Mouse (Mus musculus) layer of hippocampus, postnatal 10 days (tissue): ENCODE data around the gene Amotl2. TPM values are rescaled to one million over a fixed set of nuclear protein-coding genes. Genes with fewer than 3 reads are reported as not detected.
A peak's percentile ranks its signal among the peaks of the same experiment; 100 is the strongest.
"Not testable (repeated sequence)": the region's sequence is repeated elsewhere in the genome, so short reads cannot be mapped to it uniquely, and the experiment has no call there.

Experiments
- DNase-seq, 2 experiments: peaks; one replicate each; pipeline ENCODE4 v3.0.0; 2021; ENCODE audit warnings: low spot score in 2 of 2
- total RNA-seq, 2 experiments: library from RNA; stranded (reverse); gene quantifications; 2 replicates each; pipeline ENCODE4 v1.2.3; 2021

Amotl2 gene
- total RNA-seq, 2 experiments from 2014 or later = 18.3 to 20.7 TPM

DNA sequence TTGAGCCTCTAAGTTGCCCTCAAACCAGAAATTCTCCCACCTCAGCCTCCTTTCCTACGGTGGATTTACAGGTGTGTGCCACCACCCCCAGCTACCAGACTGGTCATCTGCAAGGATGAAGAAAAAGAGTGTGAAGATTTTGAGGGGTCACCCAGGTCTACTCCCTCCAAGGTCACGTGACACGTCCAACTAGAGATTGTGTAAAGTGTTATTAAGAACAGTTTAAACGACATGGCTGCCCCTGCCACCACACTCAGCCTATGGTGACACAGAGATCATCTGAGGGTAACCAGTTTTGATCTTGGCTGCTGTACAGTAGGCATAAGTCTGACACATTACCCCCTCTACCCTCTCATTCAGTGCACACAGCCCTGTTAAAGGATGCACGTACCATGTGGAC, 17.0 kb downstream of the Amotl2 start:
- DNase-seq = no peak

DNA sequence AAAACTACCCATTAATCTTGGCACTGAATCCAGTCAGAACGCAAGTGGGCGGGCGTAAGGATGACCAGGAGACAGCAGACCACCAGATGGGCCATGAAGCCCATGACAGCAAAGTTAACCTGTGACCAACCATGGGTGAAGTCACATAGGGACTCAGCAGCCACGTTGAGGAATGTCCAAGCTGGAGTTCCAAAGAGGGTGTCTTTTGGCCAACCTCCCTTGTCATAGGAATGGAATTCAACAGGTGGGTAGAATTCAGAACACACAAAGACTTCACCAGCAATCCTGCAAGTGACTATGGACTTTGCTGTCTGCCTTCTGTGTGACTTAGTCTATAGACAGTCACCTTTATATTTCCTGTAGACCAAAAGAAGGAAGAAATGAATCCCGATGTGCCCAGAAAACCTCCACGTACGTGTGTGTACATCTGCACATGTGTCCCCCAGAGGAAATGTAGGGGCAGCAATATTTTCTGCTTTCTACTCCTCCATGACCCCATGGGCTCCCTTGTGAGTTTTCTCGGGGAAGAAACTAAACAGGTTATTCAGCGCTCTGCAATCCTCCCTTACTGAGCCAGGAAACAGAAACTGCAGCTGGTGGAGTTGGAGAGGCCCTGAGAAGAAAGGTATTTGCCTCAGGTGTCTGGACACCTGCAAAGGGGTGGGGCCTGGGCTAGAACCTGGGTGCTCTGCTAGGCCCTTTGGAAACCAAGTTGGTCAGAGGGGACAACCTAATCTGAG, 17.7 kb downstream of the Amotl2 start:
- no peak for DNase-seq

DNA sequence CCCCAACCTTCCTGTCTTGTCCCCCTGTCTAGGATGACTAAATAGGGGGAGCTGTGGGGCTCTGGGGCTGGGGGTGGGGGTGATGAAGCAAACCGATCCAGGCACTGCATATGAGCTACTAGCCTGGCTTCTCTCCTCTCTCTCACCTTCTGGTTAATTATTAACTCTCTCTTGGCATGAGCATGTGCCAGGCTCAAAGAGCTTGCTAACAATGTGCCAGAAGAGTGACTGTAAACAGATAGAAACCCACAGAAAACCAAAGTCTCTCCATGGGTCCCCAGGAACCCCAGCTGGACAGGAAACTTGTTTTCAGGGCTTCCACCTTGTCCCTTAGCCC, 18.2 kb downstream of the Amotl2 start:
- no peak for DNase-seq

DNA sequence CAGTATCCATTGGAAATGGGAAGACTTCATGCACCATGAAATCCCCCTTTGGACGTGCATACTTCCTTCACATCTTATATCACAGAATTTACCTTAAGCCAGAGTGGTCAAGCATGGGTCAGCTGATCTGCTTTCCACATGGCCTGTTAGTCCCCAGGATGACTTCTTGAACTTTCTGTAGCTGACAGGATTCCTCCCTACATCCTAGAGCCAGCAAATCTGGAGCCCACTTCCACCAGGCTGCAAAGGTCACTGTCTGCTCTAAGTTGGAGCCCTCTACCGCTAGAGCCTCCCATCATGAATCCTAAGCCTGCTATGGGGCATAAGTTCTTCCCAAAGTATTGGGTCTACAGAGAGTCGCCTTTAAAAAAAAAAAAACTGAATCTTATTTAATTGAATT, 18.8 kb downstream of the Amotl2 start:
- no peak for DNase-seq

DNA sequence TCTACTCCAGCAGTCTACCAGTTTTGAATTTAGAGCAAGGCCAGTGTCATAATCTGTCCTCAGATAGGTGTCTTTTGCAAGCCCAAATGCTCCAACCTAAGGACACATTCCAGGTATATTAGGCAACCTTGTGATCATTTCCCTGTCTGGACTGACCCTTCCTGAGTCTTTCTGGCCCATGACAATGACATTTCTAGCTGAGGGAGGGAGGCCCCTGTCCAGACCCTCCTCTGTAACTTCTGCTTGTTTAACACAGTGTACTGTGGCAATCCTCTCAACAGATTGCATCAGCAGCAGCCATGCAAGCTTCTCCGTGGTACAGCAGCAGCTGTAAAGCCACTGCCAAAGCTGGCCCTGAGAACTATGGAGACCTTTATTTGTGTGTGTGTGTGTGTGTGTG, 19.5 kb downstream of the Amotl2 start:
- DNase-seq = peak in 1 of 2 experiments; percentile 3

DNA sequence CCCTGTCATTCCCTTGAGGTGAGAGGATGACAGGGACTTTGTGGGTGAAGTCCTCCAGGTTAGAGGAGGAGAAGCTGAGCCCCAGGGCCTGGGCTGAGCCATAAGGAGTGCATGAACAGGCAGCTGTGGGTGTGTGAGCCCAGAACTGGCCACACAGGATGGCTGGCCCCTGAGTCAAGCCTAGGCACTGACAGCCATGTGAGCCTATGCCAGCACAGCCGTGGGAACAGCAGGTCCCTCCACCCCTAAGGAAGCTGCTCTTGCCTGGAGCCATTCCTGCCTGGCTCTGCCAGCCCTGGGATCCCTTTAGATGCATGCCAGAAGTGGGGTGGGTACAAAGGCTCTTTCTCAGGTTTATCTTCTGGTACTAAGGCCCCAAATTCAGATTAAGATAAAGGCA, 20.9 kb downstream of the Amotl2 start:
- DNase-seq = peak in 1 of 2 experiments; percentile 12

DNA sequence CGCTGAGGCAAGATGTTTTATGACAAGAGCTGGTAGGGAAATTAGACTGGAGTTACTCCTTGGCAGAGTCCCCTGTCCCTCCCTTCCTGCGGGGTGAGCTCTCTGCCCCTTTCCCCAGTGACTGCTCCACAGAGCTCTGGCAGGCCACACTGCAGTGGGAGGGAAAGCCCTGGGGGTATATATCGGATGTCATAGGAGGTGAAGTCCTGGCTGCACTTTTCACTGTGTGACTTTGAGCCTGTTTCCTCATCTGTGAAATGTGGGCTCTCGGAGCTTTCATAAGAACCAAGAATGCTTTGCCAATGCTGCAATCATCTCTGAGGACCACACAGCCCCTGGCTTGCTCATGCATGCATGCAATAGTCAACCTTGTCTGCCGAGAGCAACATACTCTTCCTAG, 30.3 kb downstream of the Amotl2 start:
- DNase-seq = no peak

DNA sequence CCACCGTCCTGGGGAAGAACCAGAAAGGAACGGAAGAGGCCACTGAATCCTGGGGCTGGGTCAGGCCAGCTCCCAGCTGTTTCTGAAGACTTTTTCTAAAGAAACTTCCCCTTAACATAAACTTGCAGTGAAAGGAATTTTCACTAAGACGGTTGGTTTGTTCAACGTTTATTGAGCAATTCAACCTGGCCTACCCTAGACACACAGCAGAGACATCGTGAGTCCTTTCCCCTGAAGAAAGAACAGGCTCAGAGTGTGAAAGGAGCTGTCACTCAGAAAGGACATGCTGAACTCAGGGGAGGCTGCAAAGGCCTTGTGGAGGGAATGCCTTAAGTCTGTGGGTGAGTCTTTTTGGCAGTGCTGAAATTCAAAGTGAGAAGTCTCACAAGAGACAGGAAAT, 31.4 kb downstream of the Amotl2 start:
- no peak for DNase-seq

DNA sequence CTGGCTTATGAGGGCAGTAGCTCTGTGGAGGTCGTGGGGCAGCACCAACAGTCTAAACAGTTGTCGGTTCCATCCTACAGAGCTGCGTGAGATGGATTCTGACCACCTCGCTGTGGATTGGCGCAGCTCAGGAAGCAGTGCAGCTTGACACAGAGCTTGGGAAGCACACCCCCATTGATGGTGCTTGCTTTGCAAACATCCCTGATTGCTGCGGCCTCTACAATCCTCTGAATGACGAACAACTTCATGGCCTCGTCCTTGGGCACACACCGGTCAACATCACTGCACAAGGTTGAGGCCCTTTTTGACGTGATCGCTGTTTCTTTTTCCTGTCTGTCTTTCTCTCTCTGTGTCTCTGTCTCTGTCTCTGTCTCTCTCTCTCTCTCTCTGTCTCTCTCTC, 32.7 kb downstream of the Amotl2 start:
- DNase-seq = no peak

DNA sequence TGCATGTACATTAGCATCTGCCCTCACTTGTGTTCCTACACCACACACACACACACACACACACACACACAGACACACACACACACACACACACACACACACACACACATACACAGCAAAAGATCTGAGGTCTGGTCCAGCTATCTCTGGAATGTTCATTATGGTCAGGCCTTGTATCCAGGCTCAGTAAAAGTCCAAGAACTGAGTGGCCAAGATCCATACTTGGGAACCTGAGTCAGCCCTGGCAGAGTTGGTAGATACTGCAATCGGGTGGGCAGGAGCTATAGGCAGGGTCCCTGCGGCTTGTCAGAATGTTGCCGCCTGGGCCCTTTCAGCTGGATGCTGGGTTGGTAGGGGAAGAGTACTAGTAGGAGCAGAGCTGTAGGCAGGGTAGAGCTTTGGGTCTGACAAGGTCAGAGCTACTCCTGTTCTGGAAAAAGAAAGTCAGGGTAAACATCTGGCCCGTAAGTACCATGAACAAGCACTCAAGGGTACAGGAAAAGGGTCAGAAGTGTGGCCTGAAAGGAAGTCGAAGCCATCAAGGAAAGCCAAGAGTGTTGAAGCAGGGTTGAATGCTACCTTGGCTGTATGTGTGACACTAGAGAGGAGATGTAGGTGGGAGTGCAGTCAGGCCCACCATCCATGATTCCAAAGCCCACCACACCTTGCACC, 35.3 kb downstream of the Amotl2 start:
- DNase-seq = no peak

DNA sequence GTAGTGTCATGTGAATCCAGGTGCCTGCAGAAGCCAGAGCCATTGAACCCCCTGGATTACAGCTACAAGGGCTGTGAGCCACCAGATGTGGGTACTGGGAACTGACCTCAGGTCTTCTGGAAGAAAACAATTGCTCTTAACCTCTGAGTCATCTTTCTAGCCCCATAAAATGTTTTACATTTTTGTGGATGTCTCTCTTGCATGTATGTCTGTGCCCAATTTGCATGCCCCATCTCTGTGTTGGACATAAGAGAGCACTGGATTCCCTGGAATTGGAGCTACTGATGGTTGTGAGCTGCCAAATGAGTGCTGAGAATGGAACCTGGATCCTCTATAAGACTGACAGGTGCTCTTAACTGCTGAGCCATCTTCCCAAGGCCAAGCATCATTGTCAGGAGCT, 36.8 kb downstream of the Amotl2 start:
- DNase-seq = no peak

DNA sequence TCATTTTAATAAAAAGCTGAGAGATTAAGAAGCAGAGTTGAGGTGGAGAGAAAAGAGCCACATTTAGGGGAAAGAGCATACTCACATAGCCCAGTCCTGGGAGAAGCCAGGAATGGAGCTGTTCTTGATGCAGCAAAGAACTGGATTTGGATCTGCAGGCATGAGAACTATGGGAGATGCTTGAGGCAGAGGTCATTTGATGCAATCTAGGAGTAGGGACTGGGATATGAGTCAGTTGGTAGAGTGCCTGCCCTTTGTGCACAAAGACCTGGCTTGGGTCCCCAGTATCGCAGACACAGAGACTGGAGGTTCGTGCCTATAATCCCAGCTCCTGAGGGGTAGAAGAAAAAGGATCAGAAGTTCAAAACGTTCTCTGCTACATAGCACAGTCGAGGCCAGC, 38.7 kb downstream of the Amotl2 start:
- DNase-seq = no peak

DNA sequence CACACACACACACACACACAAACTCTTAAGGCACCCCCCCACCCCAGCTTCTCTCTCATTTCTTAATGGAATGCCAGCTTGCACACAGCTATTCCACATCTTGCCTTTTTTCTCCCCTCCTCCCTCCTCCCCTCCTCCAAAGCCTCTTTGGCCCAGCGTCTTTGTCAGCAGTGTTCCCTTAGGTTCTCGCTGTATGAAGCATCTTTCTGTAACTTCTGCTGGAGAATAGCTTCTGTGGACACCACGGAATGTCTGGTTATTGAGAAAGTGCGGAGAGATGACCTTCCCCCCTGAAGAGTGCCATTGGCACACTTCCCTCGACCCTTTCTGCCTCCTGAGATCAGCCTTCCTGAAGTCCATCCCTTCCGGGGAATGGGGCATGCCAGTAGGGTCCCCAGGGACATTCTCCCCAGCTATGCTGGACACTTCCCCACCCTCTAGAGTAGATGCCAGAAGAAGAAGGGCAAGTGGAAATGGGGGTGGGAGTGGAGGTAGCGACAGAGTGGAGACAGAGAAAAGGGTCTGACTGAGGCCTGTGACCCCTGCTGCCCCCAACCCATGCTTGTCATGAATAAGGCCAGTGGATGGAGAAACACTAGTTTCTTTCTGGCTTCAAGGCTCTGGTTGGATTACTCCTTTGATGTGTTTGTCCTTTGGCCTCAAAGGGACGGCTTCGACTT, 39.3 kb downstream of the Amotl2 start:
- DNase-seq = no peak

DNA sequence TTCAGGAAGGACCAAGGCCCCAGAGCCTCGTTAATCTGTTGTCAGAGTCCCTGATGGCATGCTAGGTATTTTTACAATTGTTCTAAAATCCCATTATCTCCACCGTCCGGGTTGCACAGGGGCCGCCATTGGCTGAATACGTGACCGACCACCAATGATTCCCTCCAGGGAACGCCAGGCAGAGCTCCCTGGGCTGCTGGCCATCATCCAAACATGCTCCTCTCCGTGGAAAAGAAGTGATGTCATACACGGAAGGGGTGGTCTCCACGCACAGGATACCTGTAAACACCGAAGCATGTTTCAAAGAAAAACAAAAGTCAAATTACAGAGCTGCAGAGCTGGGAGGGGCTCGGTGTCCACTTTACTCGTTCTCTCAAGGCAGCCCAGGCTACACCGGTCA, 39.9 kb downstream of the Amotl2 start:
- no peak for DNase-seq

DNA sequence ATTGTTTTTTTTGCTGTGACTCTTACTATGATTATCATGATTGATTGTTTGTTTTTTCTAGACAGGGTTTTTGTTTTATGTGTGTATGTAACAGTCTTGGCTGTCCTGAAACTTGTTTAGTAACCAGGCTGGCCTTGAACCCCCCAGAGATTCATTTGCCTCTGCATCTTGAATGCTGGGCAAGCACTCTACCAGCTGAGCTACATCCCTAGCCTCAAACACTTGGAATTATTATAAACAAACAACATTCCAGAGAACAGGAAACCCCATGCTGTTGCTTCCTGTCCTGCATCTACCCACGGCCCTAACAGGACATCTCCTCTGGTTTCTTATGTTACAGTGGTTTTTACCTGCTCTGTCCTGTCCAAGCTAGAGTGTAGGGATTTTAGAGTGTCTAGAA, 42.4 kb downstream of the Amotl2 start:
- no peak for DNase-seq

DNA sequence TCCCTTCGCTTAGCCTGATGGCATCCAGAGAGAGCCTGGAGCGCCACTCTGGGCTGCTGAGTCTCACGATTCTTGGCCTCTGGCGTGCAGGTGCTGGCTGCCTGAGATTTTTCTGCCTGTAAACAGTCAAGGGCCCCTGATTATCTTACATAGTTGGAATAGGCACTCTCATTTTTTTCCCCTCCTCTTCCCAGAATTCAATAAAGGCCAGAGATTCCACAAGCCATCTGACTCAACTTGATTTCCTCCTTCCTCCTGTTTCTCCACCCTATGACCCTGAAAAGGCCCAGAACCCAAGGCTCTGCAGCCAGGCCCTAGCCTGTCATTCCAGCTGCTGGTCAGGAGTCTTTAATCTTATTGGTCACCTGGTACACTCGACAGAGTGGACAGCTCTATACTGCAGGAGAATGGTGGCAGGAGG, 43.1 kb downstream of the Amotl2 start:
- DNase-seq = no peak

DNA sequence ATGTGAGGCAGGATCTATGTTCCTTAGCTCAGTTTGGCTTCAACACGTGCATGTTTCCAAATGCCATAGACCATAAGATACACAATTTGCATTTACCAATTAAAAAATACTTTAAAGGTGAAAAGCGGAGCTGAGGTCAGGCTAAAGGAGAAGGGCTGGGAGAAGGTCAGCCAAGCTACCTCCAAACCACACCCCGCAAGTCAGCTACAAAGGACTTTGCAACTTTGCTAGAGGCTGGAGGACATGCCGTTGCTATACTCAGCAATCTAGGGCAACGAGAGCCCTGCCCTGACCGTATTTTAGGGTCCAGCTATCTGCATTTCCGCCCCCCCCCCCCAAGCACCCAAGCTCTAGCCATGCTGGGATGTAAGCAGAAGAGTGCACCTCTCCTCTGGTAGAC, 45.1 kb downstream of the Amotl2 start:
- DNase-seq = no peak

DNA sequence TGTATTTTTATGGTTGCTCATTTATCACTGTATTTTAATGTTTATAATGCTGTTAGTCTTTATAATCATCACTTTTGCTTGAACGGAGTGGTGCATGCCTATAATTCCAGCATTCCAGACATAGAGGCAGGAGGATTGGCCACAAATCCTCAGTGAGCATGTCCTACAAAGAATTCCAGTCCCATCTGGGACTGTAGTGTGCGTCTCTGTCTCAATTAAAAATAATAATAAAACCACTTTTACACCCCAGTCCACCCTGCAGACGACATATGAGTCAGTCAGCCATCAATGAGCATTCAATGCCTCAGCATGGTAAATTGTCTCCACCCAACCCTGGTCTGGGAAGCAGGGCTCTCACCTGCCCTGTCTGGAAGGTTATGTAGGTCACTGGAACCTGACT, 46.4 kb downstream of the Amotl2 start:
- DNase-seq = no peak

DNA sequence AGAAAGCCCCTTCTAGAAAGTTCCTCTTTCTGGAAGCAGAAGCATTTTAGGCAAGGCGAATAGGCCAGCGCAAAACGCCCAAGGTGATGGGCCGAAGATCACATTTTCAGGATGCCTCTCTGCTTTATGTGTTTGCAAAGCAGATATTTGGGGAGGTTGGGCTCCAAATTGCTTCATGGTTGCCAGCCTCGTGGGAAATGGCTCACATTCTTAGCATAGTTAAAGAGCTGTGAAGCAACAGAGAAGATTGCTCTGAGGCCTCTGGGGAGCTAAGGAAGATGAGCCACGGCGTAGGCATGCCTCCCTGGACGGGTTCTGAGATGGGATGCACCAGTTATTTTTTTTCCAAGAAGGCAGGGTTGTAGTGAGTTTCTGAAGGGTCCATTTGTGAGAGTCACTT, 47.0 kb downstream of the Amotl2 start:
- no peak for DNase-seq

DNA sequence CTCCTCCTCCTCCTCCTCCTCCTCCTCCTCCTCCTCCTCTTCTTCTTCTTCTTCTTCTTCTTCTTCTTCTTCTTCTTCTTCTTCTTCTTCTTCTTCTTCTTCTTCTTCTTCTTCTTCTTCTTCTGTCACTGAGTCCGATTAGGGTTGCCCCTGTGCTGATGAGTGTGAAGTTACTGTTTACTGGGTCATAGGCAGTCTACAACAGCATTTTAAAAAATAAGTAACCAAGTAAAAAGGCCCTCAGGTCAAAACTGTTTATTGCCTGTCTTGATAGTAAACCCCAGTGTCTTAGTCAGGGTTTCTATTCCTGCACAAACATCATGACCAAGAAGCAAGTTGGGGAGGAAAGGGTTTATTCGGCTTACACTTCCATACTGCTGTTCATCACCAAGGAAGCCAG, 48.1 kb downstream of the Amotl2 start:
- not testable (repeated sequence) for DNase-seq

DNA sequence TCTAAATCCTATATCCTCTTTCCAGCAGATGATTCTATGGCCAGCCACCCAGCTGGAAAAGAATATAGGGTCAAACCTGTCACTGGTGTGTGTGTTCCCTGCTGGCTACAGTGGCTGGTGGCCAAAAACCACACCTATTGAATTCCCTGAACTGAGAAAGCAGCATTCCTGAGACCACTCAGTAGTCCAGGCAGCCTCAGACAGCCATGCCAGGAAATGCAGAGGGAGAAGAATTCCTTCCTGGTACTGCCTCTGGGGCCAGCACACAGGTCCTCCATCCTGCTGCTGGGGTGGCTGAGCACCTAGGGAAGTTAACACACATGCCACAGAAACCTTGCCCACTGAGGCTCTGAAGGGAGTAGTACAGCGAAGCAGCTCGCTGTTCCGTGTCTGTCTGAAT, 50.3 kb downstream of the Amotl2 start:
- DNase-seq = no peak

DNA sequence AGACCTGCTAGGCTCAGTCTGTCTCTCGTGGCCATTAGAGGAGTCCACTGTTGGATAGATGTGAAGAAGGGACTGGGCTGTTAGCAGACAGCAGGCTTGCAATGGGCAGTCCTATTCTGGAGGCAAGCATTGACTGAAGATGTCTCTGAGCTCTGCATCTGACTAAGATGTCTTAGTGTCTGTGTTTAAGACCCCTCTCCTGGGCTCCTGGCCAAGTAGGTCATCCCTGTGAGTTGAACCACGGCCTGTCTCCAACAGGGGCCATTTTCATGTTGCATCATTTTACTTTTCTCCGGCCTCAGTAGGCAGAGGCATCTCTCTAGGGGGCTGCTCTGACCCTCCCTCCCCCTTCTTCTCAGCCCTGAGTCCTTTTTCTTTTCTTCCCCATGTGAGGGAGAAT, 52.8 kb downstream of the Amotl2 start:
- DNase-seq = no peak

DNA sequence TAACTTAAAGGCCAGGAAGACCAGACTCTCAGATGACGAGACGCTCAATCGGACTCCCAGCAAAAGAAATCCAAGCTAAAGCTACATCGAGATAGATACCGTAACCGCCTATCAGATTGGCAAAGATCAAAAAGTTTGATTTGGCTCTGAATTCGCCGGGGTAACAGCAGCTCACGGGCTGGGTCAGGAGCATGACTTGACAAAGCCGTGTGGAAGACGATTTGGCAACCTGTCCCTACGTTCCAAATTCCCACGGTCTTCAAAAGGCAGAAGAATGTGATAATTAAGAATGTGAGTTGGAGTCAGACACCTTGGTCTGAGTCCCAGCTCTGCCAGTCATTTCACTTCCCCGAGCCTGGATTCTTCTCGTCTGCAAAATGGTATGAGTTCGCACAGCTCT, 53.7 kb downstream of the Amotl2 start:
- no peak for DNase-seq
